Mouse (Mus musculus): ENCODE measurements around the gene LTO1.

DNA sequence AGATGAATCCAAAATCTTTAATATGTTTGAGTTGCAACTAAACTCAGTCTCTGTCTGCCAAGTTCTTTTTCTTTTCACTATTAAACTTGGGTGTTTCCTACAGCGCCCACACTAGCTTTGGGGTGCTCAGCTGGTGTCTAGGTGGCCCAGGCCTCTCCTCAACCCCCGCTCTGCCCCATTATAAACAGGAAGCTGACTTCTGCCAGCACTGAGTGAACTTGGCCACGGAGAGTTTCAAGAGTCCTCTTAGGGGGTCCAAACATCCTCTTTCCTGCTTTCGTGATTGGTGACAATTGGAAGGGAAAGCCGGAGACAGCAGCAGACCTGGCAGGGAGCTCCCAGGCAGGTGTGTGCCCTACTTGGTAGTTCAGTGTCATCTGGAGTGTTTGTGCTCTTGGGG lies 64.9 kb downstream of the LTO1 start:
- TF ChIP-seq CTCF (IDR thresholded peaks at IDR 0.05), result no peak
- no peak for TF ChIP-seq EP300 (IDR thresholded peaks at IDR 0.05)
